In the genomic region with DNA sequence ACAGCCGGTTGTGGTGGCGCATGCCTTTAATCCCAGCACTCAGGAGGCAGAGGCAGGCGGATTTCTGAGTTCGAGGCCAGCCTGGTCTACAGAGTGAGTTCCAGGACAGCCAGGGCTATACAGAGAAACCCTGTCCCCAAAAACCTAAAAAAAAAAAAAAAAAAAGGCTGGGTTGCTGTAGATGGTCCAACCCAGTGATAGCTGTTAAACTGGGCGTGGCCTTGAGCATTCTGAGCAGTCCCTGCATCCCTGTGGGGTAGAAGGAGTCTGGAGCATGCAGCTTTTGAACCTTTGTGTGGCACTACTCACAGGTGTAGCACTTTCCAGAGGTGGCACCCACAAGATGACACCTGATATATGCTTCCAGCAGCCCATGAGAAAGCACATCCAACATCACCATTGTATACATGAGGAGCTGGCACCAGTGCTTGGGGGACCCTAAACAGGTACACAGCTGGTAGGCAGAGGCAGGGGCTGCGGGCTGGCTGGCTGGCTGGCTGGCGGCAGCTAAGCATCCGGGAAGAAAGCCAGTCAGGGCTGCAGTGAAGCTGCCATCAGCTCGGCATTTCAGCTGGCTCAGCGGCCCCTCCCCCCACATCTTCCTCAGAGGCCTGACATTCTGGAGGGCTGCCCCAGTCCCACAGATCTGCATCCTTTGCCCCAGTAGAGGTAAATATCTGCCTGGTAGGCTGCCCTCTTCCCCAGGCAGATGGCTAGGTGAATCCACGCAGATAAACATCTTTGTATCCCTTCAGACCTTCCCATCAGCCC, we compare ENCODE assay signal across 9 mouse cellular contexts. TPM values are rescaled to one million over a fixed set of nuclear protein-coding genes. Genes with fewer than 3 reads are reported as not detected.
A peak's percentile ranks its signal among the peaks of the same experiment; 100 is the strongest.
DNase-seq lines count a peak whose midpoint lies in the region; ATAC-seq lines count a peak whose summit lies in the region.
"Had no signal": no experiment of that assay in that cellular context is flagged by ENCODE, and none has a peak within 500 bp of the region (broad histone marks: within the 10 kb centered on the region; RNA-seq: fewer than 3 reads in every experiment).

No protein-coding gene starts in this region.

- H3K9ac ChIP-seq in hindbrain, embryonic 15.5 days: peak overlapping the region; percentile 15; the same call in 1 of the 2 replicates
- H3K9ac ChIP-seq in neural tube, embryonic 15.5 days (replicated peaks): 0 out of 2 replicates have a peak overlapping the region, but pooled peaks have one; percentile 14
- H3K9ac ChIP-seq: limb, embryonic 15.5 days had no signal

- no peaks in the 10 kb centered on the region; the same call in 1 of the 2 replicates for H3K9me3 ChIP-seq in megakaryocyte, embryonic 14.5 days
- H3K9me3 ChIP-seq in hindbrain, embryonic 15.5 days: no peaks in the 10 kb centered on the region
- H3K9me3 ChIP-seq in neural tube, embryonic 15.5 days (replicated peaks): no peaks in the 10 kb centered on the region
- H3K9me3 ChIP-seq: limb, embryonic 15.5 days had no signal

- H3K4me1 ChIP-seq in megakaryocyte, embryonic 14.5 days: peaks cover 44% of the 10 kb centered on the region
- peaks cover 31% of the 10 kb centered on the region for H3K4me1 ChIP-seq in hindbrain, embryonic 15.5 days (replicated peaks)
- peaks cover 32% of the 10 kb centered on the region for H3K4me1 ChIP-seq in neural tube, embryonic 15.5 days

- peaks cover 57% of the 10 kb centered on the region for H3K27me3 ChIP-seq in megakaryocyte, embryonic 14.5 days (replicated peaks)
- no peaks in the 10 kb centered on the region for H3K27me3 ChIP-seq in hindbrain, embryonic 15.5 days
- no peaks in the 10 kb centered on the region for H3K27me3 ChIP-seq in neural tube, embryonic 15.5 days (replicated peaks)

- H3K36me3 ChIP-seq in megakaryocyte, embryonic 14.5 days (replicated peaks; ENCODE audit: low read length): no peaks in the 10 kb centered on the region
- no peaks in the 10 kb centered on the region for H3K36me3 ChIP-seq in hindbrain, embryonic 15.5 days
- no peaks in the 10 kb centered on the region for H3K36me3 ChIP-seq in neural tube, embryonic 15.5 days
- H3K36me3 ChIP-seq: limb, embryonic 15.5 days had no signal

- peak overlapping the region; percentile 12; the same call in 1 of the 2 replicates for H3K4me2 ChIP-seq in hindbrain, embryonic 15.5 days
- no peak overlapping the region for H3K4me2 ChIP-seq in neural tube, embryonic 15.5 days
- H3K4me2 ChIP-seq: limb, embryonic 15.5 days had no signal

- H3K4me3 ChIP-seq in megakaryocyte, embryonic 14.5 days (replicated peaks): peak overlapping the region; percentile 47
- H3K4me3 ChIP-seq in hindbrain, embryonic 15.5 days: no peak overlapping the region
- no peak overlapping the region for H3K4me3 ChIP-seq in neural tube, embryonic 15.5 days (replicated peaks)
- H3K4me3 ChIP-seq: limb, embryonic 15.5 days had no signal

- DNase-seq in cerebellum, postnatal 10 days: peak; percentile 85 to 90
- DNase-seq in cerebellum, adult 9-11 months: no peak
- DNase-seq in testis, postnatal 14 days (ENCODE audit: low spot score): no peak

- ATAC-seq in megakaryocyte, adult 5-6 weeks (ENCODE audit: poor library complexity, severe bottlenecking): no peak
- ATAC-seq in hindbrain, embryonic 15.5 days (ENCODE audit: low FRiP score, low read depth): no peak
- ATAC-seq in neural tube, embryonic 15.5 days (ENCODE audit: low FRiP score): no peak
- ATAC-seq in frontal cortex, adult (ENCODE audit: low TSS enrichment): no peak

- H3K27ac ChIP-seq in hindbrain, embryonic 15.5 days (replicated peaks): peak overlapping the region; percentile 74
- H3K27ac ChIP-seq in neural tube, embryonic 15.5 days (replicated peaks): peak overlapping the region; percentile 78
- H3K27ac ChIP-seq: limb, embryonic 15.5 days had no signal

- 42% methylated on average over 11 of the region's 11 CpGs for WGBS in hindbrain, embryonic 15.5 days
- WGBS in neural tube, embryonic 15.5 days: 44% methylated on average over 11 of the region's 11 CpGs

RNA-seq across cellular contexts. Expression of a gene that starts 3.1 kb away (rescaled TPM):
- not detected in 2 replicates for polyA plus RNA-seq in megakaryocyte, embryonic 14.5 days (2012; ENCODE audit: insufficient read depth, low replicate concordance)
- total RNA-seq in megakaryocyte, adult 5-6 weeks (2015): not detected in 2 replicates
- not detected in 2 replicates for total RNA-seq in megakaryocyte, adult 5-6 weeks (2017)
- polyA plus RNA-seq in hindbrain, embryonic 15.5 days (2015; fragmentation: Nextera tagmentation; extraction: Ambion mirVana): 51.4 and 55.0 TPM in 2 replicates
- polyA plus RNA-seq in neural tube, embryonic 15.5 days (2015; fragmentation: Nextera tagmentation; extraction: Ambion mirVana): 42.7 and 53.4 TPM in 2 replicates

RNA-seq across cellular contexts. Expression of a gene that starts 6.4 kb away (rescaled TPM):
- 2.3 and 3.7 TPM in 2 replicates for polyA plus RNA-seq in megakaryocyte, embryonic 14.5 days (2012; ENCODE audit: insufficient read depth, low replicate concordance)
- total RNA-seq in megakaryocyte, adult 5-6 weeks (2015): 12.5 and 14.6 TPM in 2 replicates
- 42.3 and 43.2 TPM in 2 replicates for total RNA-seq in megakaryocyte, adult 5-6 weeks (2017)
- 35.4 and 36.0 TPM in 2 replicates for polyA plus RNA-seq in hindbrain, embryonic 15.5 days (2015; fragmentation: Nextera tagmentation; extraction: Ambion mirVana)
- 29.5 and 33.1 TPM in 2 replicates for polyA plus RNA-seq in neural tube, embryonic 15.5 days (2015; fragmentation: Nextera tagmentation; extraction: Ambion mirVana)

RNA-seq across cellular contexts. Expression of a gene that starts 11.6 kb away (rescaled TPM):
- polyA plus RNA-seq in megakaryocyte, embryonic 14.5 days (2012; ENCODE audit: insufficient read depth, low replicate concordance): not detected in 2 replicates
- 0.75 TPM in 1 of 2 replicates, not detected in the other for total RNA-seq in megakaryocyte, adult 5-6 weeks (2015)
- 0.26 TPM in 1 of 2 replicates, not detected in the other for total RNA-seq in megakaryocyte, adult 5-6 weeks (2017)
- 0.34 and 0.77 TPM in 2 replicates for polyA plus RNA-seq in hindbrain, embryonic 15.5 days (2015; fragmentation: Nextera tagmentation; extraction: Ambion mirVana)
- 0.73 TPM in 1 of 2 replicates, not detected in the other for polyA plus RNA-seq in neural tube, embryonic 15.5 days (2015; fragmentation: Nextera tagmentation; extraction: Ambion mirVana)
- polyA plus RNA-seq: limb, embryonic 15.5 days had no signal

RNA-seq across cellular contexts. Expression of a gene that starts 15.1 kb away (rescaled TPM):
- 48.8 and 102 TPM in 2 replicates for polyA plus RNA-seq in megakaryocyte, embryonic 14.5 days (2012; ENCODE audit: insufficient read depth, low replicate concordance)
- total RNA-seq in megakaryocyte, adult 5-6 weeks (2015): 20.7 and 25.5 TPM in 2 replicates
- total RNA-seq in megakaryocyte, adult 5-6 weeks (2017): 14.5 and 14.6 TPM in 2 replicates
- polyA plus RNA-seq in hindbrain, embryonic 15.5 days (2015; fragmentation: Nextera tagmentation; extraction: Ambion mirVana): 72.6 and 75.6 TPM in 2 replicates
- 76.1 and 79.7 TPM in 2 replicates for polyA plus RNA-seq in neural tube, embryonic 15.5 days (2015; fragmentation: Nextera tagmentation; extraction: Ambion mirVana)

RNA-seq across cellular contexts. Expression of a gene that starts 15.2 kb away (rescaled TPM):
- polyA plus RNA-seq in megakaryocyte, embryonic 14.5 days (2012; ENCODE audit: insufficient read depth, low replicate concordance): 9.7 and 18.7 TPM in 2 replicates
- 20.7 and 27.5 TPM in 2 replicates for total RNA-seq in megakaryocyte, adult 5-6 weeks (2015)
- total RNA-seq in megakaryocyte, adult 5-6 weeks (2017): 14.2 and 14.5 TPM in 2 replicates
- polyA plus RNA-seq in hindbrain, embryonic 15.5 days (2015; fragmentation: Nextera tagmentation; extraction: Ambion mirVana): 46.7 and 50.5 TPM in 2 replicates
- polyA plus RNA-seq in neural tube, embryonic 15.5 days (2015; fragmentation: Nextera tagmentation; extraction: Ambion mirVana): 46.3 and 49.5 TPM in 2 replicates

Comparison
In these comparisons a context has a peak if more than half of its experiments do, and no peak if none do; other contexts are left out.
1. DNase-seq: peak in cerebellum, postnatal 10 days (2 of 2); none in cerebellum, adult 9-11 months (single experiment) and testis, postnatal 14 days (single experiment).
2. RNA of a gene that starts 3.1 kb away (polyA plus RNA-seq): 51.4 to 55.0 TPM in hindbrain, embryonic 15.5 days and 42.7 to 53.4 TPM in neural tube, embryonic 15.5 days; not detected in megakaryocyte, embryonic 14.5 days; every median in the first group is over 10 times any median in the second.